Mouse (Mus musculus) left cerebral cortex, postnatal 36 days (tissue): ENCODE results near the gene Dusp23. TPM values are rescaled to one million over a fixed set of nuclear protein-coding genes. Genes with fewer than 3 reads are reported as not detected.

Experiments used
- DNase-seq, 2 experiments: peaks; one replicate each; pipeline ENCODE4 v3.0.0; 2021 to 2022; ENCODE audit warnings: low spot score in 2 of 2, mixed read lengths in 1 of 2
- intact Hi-C: fragments of 180-260 bp; cut with DNase I; formaldehyde crosslinking; loops from one replicate; pipeline ENCODE4 v1.15.1; 2025
- total RNA-seq, 2 experiments: library from RNA; stranded (reverse); gene quantifications; 2 replicates each; pipeline ENCODE4 v1.2.3; 2021

Gene Dusp23
- total RNA-seq, 2 experiments from 2014 or later, result 5.2 to 7.3 TPM

- no peak for DNase-seq
- intact Hi-C loops, result loop anchor here (5.0 kb wide), 3 partner anchors 218 to 762 kb away; no protein-coding TSS in a partner anchor
Measured at GRCm38 (mm10) chr1:172629831-172630230, 2.9 kb downstream of the Dusp23 start.

GRCm38 (mm10) chr1:172626306-172626705 is 6.5 kb downstream of the Dusp23 start:
- no peak for DNase-seq
- intact Hi-C loops, result no loop called here

GRCm38 (mm10) chr1:172624081-172624480 is 8.7 kb downstream of the Dusp23 start:
- intact Hi-C loops, result no loop called here
- DNase-seq, result no peak

GRCm38 (mm10) chr1:172623599-172623998 is 9.2 kb downstream of the Dusp23 start:
- no peak for DNase-seq
- intact Hi-C loops, result no loop called here

GRCm38 (mm10) chr1:172619235-172619634 is 13.5 kb downstream of the Dusp23 start:
- intact Hi-C loops, result loop anchor here (5.0 kb wide), 2 partner anchors 57 to 207 kb away; no protein-coding TSS in a partner anchor
- DNase-seq, result peak; percentile 31 to 33

GRCm38 (mm10) chr1:172618141-172618540 is 14.6 kb downstream of the Dusp23 start:
- intact Hi-C loops, result loop anchor here (5.0 kb wide), 2 partner anchors 56 to 206 kb away; no protein-coding TSS in a partner anchor
- DNase-seq, result no peak

- intact Hi-C loops, result loop anchor here (5.0 kb wide), 2 partner anchors 55 to 205 kb away; no protein-coding TSS in a partner anchor
- no peak for DNase-seq
Measured at GRCm38 (mm10) chr1:172617365-172618076, 15.2 kb downstream of the Dusp23 start.

- peak; percentile 22 to 26 for DNase-seq
- intact Hi-C loops, result loop anchor here (5.0 kb wide), 2 partner anchors 54 to 204 kb away; no protein-coding TSS in a partner anchor
Measured at GRCm38 (mm10) chr1:172616537-172617300, 16.0 kb downstream of the Dusp23 start.

- intact Hi-C loops, result loop anchor here (5.0 kb wide), 2 partner anchors 53 to 203 kb away; no protein-coding TSS in a partner anchor
- no peak for DNase-seq
Measured at GRCm38 (mm10) chr1:172615412-172615811, 17.4 kb downstream of the Dusp23 start.

- DNase-seq, result no peak
- intact Hi-C loops, result loop anchor here (5.0 kb wide), 2 partner anchors 52 to 202 kb away; no protein-coding TSS in a partner anchor
Measured at GRCm38 (mm10) chr1:172614654-172615053, 18.1 kb downstream of the Dusp23 start.

- no peak for DNase-seq
- intact Hi-C loops, result no loop called here
Measured at GRCm38 (mm10) chr1:172612745-172613144, 20.0 kb downstream of the Dusp23 start.

GRCm38 (mm10) chr1:172611304-172611703 is 21.5 kb downstream of the Dusp23 start:
- DNase-seq, result no peak
- intact Hi-C loops, result no loop called here

- DNase-seq, result no peak
- intact Hi-C loops, result no loop called here
Measured at GRCm38 (mm10) chr1:172602326-172602725, 30.4 kb downstream of the Dusp23 start, which contains the start of gene Fcrl6. TSS of gene Fcrl6 (minus strand) at chr1:172602551.

- peak in 1 of 2 experiments; percentile 24 for DNase-seq
- intact Hi-C loops, result no loop called here
Measured at GRCm38 (mm10) chr1:172594495-172594894, 38.3 kb downstream of the Dusp23 start.

- no peak for DNase-seq
- intact Hi-C loops, result no loop called here
Measured at GRCm38 (mm10) chr1:172593956-172594355, 38.8 kb downstream of the Dusp23 start.

GRCm38 (mm10) chr1:172593321-172593720 is 39.4 kb downstream of the Dusp23 start:
- intact Hi-C loops, result no loop called here
- no peak for DNase-seq

GRCm38 (mm10) chr1:172590385-172590784 is 42.4 kb downstream of the Dusp23 start, which contains the start of gene Slamf8:
TSS of gene Slamf8 (minus strand) at chr1:172590568.
- DNase-seq, result peak in 1 of 2 experiments; percentile 16
- intact Hi-C loops, result no loop called here

GRCm38 (mm10) chr1:172585612-172586567 is 46.9 kb downstream of the Dusp23 start:
- intact Hi-C loops, result no loop called here

GRCm38 (mm10) chr1:172585026-172585425 is 47.7 kb downstream of the Dusp23 start:
- DNase-seq, result no peak
- intact Hi-C loops, result no loop called here

More at GRCm38 (mm10) chr1:172585612-172586567, 46.9 kb downstream of the Dusp23 start:
- DNase-seq, result no peak
